Mouse (Mus musculus) embryonic facial prominence, embryonic 12.5 days (tissue): Measurements from ENCODE around the gene Rabgef1. TPM values are rescaled to one million over a fixed set of nuclear protein-coding genes. Genes with fewer than 3 reads are reported as not detected.

Source experiments
- ATAC-seq: fragments of 200-750 bp; cut with Nextera tagmentation; 2 replicates; pipeline ENCODE4 v1.8.0; 2017; ENCODE audit not compliant: insufficient number of reproducible peaks, insufficient read depth, low FRiP score, low TSS enrichment
- H3K27ac ChIP-seq: fragments of 300-500 bp; sonication (generic); 2 replicates; pipeline ENCODE4 v1.5.1; 2016; ENCODE audit warnings: mild to moderate bottlenecking
- H3K27me3 ChIP-seq: fragments of 300-500 bp; sonication (generic); 2 replicates; pipeline ENCODE4 v1.6.1; 2016; ENCODE audit warnings: mild to moderate bottlenecking, moderate library complexity
- H3K36me3 ChIP-seq: fragments of 300-500 bp; sonication (generic); 2 replicates; pipeline ENCODE4 v1.6.1; 2016; ENCODE audit warnings: mild to moderate bottlenecking
- H3K4me1 ChIP-seq: fragments of 300-500 bp; sonication (generic); 2 replicates; pipeline ENCODE4 v1.6.1; 2016
- H3K4me2 ChIP-seq: fragments of 300-500 bp; sonication (generic); replicated peaks from 2 replicates; pipeline ENCODE4 v1.6.1; 2016; ENCODE audit warnings: mild to moderate bottlenecking, moderate library complexity
- H3K4me3 ChIP-seq: fragments of 300-500 bp; sonication (generic); 2 replicates; pipeline ENCODE4 v1.5.1; 2016; ENCODE audit warnings: mild to moderate bottlenecking
- H3K9ac ChIP-seq: fragments of 300-500 bp; sonication (generic); 2 replicates; pipeline ENCODE4 v1.6.1; 2016; ENCODE audit warnings: mild to moderate bottlenecking, moderate library complexity
- H3K9me3 ChIP-seq: fragments of 300-500 bp; sonication (generic); 2 replicates; pipeline ENCODE4 v1.6.1; 2016; ENCODE audit warnings: mild to moderate bottlenecking, moderate library complexity
- WGBS: fragments of 180-500 bp; shearing (Covaris S2); methylation state at CpG from one replicate; pipeline ENCODE4 v1.1.7; 2016; 5-methylcytosine and 5-hydroxymethylcytosine counted together
- polyA plus RNA-seq: library from polyadenylated mRNA; unstranded; fragments of >200 nt; fragmentation: Nextera tagmentation; extraction: Ambion mirVana; gene quantifications from 2 replicates; pipeline ENCODE4 v1.2.1, GENCODE M21; 2016

The Rabgef1 gene
- polyA plus RNA-seq, 1 experiment from 2014 or later, result 30.3 TPM

DNA sequence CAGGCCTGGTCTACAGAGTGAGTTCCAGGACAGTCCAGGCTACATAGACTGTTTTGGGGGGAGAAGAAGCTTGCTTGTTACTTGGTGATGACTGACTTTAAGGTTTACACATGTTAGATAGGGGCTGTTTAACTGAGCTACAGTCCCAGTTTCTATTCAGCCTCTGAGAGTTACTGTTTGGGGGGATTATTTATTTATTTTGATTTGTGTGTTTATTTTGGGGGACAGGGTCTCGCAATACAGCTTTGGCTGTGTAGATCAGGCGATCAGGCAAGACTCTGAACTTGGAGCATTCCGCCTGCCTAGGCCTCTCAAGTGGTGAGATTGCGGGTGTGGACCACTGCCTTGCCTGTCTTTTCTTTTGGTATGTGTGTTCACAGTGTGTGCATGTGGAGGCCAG lies 1.4 kb downstream of the Rabgef1 start:
- Histone ChIP-seq H3K36me3 (no peaks in the 10 kb centered on the region), H3K4me3 (no peak overlapping the region), H3K4me2 (peak overlapping the region; percentile 76), H3K27ac (no peak overlapping the region), H3K9me3 (no peaks in the 10 kb centered on the region), H3K9ac (no peak overlapping the region), H3K27me3 (no peaks in the 10 kb centered on the region), H3K4me1 (peaks cover 25% of the 10 kb centered on the region)
- WGBS, result 89% methylated on average over 4 of the region's 4 CpGs
- ATAC-seq, result no peak

DNA sequence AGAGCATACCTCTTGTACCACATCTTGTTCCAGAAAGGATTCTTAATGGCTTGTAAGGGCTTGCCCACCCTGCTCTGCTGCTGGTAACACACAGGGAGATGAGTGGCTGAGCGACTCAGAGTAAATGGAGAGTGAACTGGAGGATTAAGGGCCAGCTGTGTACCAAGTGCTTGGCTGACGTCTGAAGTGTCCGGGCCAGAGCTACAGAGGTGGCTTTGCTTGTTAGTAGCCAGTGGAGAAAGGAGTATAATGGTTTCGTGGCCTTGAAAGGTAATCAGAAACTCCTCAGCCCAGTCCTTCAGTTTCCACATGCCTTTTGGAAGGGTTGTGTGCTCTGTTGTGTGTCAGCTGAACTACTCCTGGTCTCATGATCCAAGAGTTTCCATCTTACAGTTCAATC lies 6.3 kb downstream of the Rabgef1 start:
- 62% methylated on average over 4 of the region's 4 CpGs for WGBS

DNA sequence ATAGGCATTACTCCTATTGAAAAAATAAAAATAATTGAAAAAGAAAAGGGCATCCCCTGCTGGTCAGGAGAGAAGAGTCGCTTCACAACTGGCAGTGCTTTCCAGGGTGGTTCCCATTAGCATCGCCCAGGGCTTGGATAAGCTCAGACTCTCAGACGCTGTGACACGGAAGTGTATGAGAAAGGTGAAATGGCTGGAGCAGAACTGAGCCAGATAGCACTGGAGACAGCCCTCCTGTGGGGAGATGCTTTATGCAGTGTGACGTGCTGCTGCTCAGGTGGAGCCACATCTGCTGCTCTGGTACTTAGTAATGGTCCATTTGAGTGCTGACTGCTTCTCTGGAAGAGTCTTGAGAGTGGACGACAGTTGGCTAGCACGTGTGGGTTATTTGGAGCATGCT lies 8.8 kb downstream of the Rabgef1 start:
- no peak overlapping the region for H3K27ac ChIP-seq
- no peak overlapping the region for H3K4me2 ChIP-seq
- no peaks in the 10 kb centered on the region for H3K9me3 ChIP-seq
- 65% methylated on average over 7 of the region's 7 CpGs for WGBS
- no peak overlapping the region for H3K4me3 ChIP-seq
- H3K9ac ChIP-seq, result no peak overlapping the region; the same call in 1 of the 2 replicates
- no peak for ATAC-seq
- no peaks in the 10 kb centered on the region for H3K27me3 ChIP-seq
- H3K4me1 ChIP-seq, result 0 out of 2 replicates have a peak, but pooled peaks cover 6% of the 10 kb centered on the region
- H3K36me3 ChIP-seq, result no peaks in the 10 kb centered on the region

More for the DNA sequence above, 6.3 kb downstream of the Rabgef1 start:
- no peak overlapping the region for H3K4me2 ChIP-seq
- H3K9ac ChIP-seq, result no peak overlapping the region
- H3K27me3 ChIP-seq, result no peaks in the 10 kb centered on the region
- H3K27ac ChIP-seq, result no peak overlapping the region
- peaks cover 16% of the 10 kb centered on the region for H3K4me1 ChIP-seq
- H3K36me3 ChIP-seq, result no peaks in the 10 kb centered on the region
- H3K9me3 ChIP-seq, result no peaks in the 10 kb centered on the region
- no peak for ATAC-seq
- H3K4me3 ChIP-seq, result no peak overlapping the region

DNA sequence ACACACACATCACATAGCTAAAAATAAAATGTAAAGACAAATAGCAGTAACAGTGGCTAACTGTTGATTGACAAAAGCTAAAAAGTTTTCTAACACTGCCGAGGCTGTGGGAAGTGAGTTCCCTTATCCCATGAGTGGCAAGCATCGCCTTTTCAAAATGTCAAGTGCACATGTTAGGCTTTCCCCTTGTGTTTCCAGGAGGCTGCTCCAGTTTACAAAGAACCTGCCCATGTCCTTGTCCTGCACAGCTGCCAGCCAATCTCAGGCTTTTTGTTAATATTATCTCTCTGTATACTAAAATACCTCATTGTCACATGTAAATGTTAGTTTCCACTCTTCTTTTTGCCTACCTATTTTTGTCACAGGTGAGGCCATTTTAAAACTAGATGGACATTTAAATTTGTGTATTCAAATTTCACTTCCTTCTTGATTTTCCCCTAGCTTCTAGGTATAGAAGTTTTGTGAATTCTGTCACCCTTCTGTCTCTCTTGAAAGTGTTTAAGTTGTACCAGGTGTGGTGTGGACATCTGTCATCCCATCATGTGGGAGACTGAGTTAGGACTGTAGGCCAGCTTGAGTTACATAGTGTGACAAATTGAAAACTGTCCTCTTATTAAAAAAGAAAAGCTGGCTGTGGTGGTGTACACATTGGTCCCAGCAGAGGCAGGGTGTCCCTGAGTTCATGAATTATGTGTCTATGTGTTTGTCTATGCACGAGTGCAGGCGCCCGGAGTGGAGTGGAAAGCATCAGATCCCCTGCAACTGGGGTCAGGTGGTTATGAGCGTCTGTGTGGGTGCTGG lies 10.3 kb downstream of the Rabgef1 start:
- Histone ChIP-seq H3K36me3 (no peaks in the 10 kb centered on the region), H3K9ac (no peak overlapping the region), H3K27ac (no peak overlapping the region), H3K4me3 (no peak overlapping the region), H3K9me3 (no peaks in the 10 kb centered on the region), H3K4me1 (0 out of 2 replicates have a peak, but pooled peaks cover 6% of the 10 kb centered on the region), H3K4me2 (no peak overlapping the region), H3K27me3 (no peaks in the 10 kb centered on the region)
- 83% methylated on average over 6 of the region's 6 CpGs for WGBS
- no peak for ATAC-seq

DNA sequence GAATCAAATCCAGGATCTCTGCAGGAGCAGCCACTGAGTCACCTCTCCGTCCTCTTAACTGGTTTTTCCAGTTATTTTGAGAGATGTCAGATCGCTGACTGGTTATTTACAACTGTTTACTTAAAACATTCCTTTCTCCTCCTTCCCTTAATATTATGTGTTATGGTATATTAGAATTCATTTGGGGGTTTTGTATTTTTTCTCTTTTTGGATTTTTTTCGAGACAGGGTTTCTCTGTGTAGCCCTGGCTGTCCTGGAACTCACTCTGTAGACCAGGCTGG lies 10.9 kb downstream of the Rabgef1 start:
- 83% methylated on average over 3 of the region's 3 CpGs for WGBS
- no peak for ATAC-seq
- H3K9me3 ChIP-seq, result no peaks in the 10 kb centered on the region

DNA sequence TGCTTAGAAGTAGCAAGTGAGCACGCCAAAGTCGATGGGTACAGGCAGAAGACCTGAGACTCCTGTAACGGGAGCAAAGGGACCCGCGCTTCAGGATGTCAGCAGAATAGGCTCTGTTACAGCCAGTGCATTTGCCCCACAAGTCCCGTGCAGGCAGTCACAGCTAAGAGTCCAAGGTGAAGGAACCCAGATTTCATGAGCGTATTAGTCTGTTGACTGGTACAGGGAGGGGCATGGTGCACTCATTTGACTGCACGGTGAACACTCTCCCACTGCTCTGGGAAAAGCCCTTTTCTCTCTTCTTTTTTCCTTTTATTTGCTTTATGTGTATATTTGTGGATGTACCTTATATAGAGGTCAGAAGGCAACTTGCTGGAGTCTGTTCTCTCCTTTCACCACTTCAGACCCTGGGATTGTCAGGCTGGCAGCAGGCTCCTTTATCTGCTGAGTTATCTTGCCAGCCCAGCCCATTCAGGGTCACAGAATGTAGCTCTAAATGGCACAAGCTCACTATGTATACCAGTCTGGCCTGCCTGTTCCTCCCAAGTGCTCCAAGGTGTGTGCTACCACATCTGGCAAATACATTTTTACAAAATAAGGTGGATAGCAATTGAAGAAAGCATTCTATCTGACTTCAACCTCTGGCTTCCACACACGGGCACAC lies 12.7 kb downstream of the Rabgef1 start:
- Histone ChIP-seq H3K27ac (no peak overlapping the region), H3K9me3 (no peaks in the 10 kb centered on the region), H3K36me3 (peaks cover 4% of the 10 kb centered on the region; the same call in 1 of the 2 replicates), H3K4me1 (no peaks in the 10 kb centered on the region), H3K9ac (no peak overlapping the region), H3K4me3 (no peak overlapping the region), H3K27me3 (no peaks in the 10 kb centered on the region), H3K4me2 (no peak overlapping the region)
- ATAC-seq, result no peak
- WGBS, result 87% methylated on average over 9 of the region's 9 CpGs

More for the DNA sequence above, 10.9 kb downstream of the Rabgef1 start:
- Histone ChIP-seq H3K4me1 (0 out of 2 replicates have a peak, but pooled peaks cover 6% of the 10 kb centered on the region), H3K27me3 (no peaks in the 10 kb centered on the region), H3K36me3 (peaks cover 1% of the 10 kb centered on the region; the same call in 1 of the 2 replicates), H3K9ac (no peak overlapping the region), H3K4me2 (no peak overlapping the region), H3K4me3 (no peak overlapping the region), H3K27ac (no peak overlapping the region)

DNA sequence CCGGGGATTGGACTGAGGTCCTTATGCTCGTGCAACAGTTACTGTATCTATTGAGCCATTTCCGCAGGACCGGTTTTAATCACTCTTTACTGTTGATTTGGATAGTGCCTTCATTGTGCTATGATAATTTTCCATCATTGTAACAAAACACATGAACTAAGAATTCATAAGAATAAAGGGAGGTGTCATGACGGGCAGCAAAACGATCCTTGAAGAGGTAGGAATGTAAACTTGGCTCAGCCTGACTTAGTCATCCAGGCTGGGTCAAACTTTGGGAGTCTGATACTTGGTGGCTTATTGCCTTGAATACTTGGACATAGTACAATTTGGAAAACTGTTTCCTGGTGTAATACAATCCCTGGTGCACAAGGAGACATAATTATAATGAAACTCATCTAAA lies 13.7 kb downstream of the Rabgef1 start:
- no peak for ATAC-seq
- Histone ChIP-seq H3K4me3 (no peak overlapping the region), H3K4me2 (no peak overlapping the region), H3K9ac (no peak overlapping the region), H3K4me1 (no peaks in the 10 kb centered on the region), H3K27ac (no peak overlapping the region), H3K9me3 (no peaks in the 10 kb centered on the region), H3K27me3 (no peaks in the 10 kb centered on the region), H3K36me3 (peaks cover 13% of the 10 kb centered on the region)
- WGBS, result 91% methylated on average over 6 of the region's 6 CpGs

DNA sequence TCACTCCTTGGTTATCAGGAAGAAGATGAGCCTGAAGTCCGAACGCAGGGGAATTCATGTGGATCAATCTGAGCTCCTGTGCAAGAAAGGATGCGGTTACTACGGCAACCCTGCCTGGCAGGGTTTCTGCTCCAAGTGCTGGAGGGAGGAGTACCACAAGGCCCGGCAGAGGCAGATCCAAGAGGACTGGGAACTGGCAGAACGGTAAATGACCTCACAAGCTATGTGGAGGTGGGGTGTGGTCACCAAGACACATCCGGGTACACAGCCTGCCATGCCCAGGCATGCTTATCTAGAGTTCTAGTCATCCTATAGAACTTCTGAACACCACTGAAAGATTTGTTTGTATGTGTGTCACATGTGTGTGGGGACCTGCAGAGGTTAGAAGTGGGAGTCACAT lies 15.8 kb downstream of the Rabgef1 start:
- Histone ChIP-seq H3K27ac (no peak overlapping the region), H3K4me3 (no peak overlapping the region), H3K27me3 (no peaks in the 10 kb centered on the region), H3K9me3 (no peaks in the 10 kb centered on the region), H3K4me2 (no peak overlapping the region), H3K9ac (no peak overlapping the region), H3K4me1 (peaks cover 1% of the 10 kb centered on the region; the same call in 1 of the 2 replicates), H3K36me3 (peaks cover 27% of the 10 kb centered on the region)
- ATAC-seq, result no peak
- 70% methylated on average over 7 of the region's 7 CpGs for WGBS

DNA sequence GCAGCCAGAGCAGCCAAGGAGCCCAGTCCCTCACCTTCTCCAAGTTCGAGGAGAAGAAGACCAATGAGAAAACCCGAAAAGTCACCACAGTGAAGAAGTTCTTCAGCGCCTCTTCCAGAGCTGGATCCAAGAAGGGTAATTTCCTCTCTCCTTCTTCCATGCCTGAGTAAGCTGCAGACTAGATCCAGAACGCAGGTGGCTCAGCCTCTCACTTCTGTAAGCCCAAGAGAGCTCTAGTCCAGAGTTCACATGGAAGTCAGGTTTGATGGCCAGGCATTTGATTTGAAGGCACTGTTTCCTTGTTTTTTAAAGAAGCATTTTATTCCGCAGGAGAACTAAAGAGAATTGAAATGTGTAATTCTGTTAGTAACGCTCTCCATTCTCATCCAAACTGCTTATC lies 19.3 kb downstream of the Rabgef1 start:
- no peak for ATAC-seq
- H3K36me3 ChIP-seq, result peaks cover 48% of the 10 kb centered on the region
- peaks cover 4% of the 10 kb centered on the region; the same call in 1 of the 2 replicates for H3K4me1 ChIP-seq

DNA sequence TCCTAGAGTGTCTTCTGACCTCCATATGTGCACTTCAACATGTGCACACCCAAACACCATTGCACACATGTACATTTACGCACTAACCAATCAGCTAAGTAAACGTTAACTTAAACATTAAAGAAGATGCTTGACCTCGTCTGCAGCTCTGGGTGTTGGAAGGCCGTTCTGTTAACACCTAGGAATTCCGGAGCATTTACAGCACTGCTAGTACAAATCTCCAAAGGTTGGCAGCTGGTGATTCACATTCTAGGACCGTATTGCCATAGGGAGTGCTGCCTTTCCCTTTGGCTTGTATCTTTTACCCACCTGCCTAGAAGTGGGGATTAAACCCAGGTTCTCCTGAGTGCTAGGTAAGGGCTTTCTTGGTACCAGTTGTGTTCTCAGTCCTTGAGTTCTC lies 20.3 kb downstream of the Rabgef1 start:
- Histone ChIP-seq H3K9ac (no peak overlapping the region), H3K27me3 (no peaks in the 10 kb centered on the region), H3K36me3 (peaks cover 48% of the 10 kb centered on the region), H3K9me3 (no peaks in the 10 kb centered on the region), H3K4me1 (peaks cover 4% of the 10 kb centered on the region; the same call in 1 of the 2 replicates), H3K4me3 (no peak overlapping the region), H3K27ac (no peak overlapping the region), H3K4me2 (no peak overlapping the region)
- ATAC-seq, result no peak
- WGBS, result 87% methylated on average over 6 of the region's 6 CpGs

More for the DNA sequence above, 19.3 kb downstream of the Rabgef1 start:
- H3K9ac ChIP-seq, result no peak overlapping the region
- no peak overlapping the region for H3K4me2 ChIP-seq
- H3K27me3 ChIP-seq, result no peaks in the 10 kb centered on the region
- WGBS, result 86% methylated on average over 6 of the region's 6 CpGs
- no peaks in the 10 kb centered on the region for H3K9me3 ChIP-seq
- no peak overlapping the region for H3K4me3 ChIP-seq
- no peak overlapping the region for H3K27ac ChIP-seq

DNA sequence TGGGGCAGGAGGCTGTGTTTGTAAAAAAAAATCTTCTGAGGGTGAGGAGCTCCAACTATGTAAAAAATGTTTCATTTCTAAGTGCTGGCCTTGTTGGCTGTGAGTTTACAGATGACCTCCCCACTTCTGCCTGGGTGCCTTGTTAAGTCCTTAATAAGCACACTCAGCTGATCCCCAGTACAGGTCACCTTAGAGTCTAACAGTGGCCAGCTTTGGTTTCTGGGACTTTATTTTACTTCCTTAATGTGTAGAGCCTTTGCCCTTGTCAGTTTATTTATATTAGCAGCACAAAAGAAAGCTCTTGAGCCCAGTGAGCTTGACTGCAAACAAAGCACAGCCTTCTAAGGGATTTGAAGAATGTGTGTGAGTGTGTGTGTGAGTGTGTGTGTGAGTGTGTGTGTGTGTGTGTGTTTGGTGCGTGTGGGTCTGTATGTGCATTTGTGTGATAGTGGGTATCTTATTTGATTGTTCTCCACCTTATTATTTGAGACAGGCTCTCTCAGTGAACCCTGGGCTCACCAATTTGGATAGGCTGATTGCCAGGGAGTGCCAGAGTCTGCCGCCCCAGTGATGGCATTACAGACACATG lies 20.9 kb downstream of the Rabgef1 start:
- H3K36me3 ChIP-seq, result peaks cover 50% of the 10 kb centered on the region
- no peaks in the 10 kb centered on the region for H3K9me3 ChIP-seq
- H3K27ac ChIP-seq, result no peak overlapping the region
- no peak overlapping the region for H3K9ac ChIP-seq
- no peaks in the 10 kb centered on the region for H3K27me3 ChIP-seq
- WGBS, result 70% methylated on average over 2 of the region's 2 CpGs
- ATAC-seq, result no peak
- no peak overlapping the region for H3K4me2 ChIP-seq
- H3K4me1 ChIP-seq, result peaks cover 4% of the 10 kb centered on the region; the same call in 1 of the 2 replicates
- H3K4me3 ChIP-seq, result no peak overlapping the region

DNA sequence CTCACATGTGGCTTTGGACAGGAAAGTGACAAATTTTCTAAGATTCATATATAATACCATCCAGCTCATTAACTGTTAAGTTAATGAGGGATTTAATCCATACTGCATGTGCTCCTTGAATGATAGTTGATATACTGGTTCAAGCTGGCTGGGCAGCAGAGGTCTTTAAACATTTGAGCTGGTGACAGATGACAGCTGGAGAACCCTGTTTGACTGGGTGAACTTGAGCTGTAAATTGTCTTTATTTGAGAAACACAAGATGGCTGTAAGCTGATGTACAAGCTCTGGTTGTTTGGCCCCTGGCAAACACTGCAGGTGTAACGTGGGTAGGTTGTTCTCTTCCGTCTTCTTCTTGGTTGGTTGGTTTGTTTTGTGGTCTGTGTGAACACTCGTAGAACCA lies 22.2 kb downstream of the Rabgef1 start:
- ATAC-seq, result no peak
- H3K9me3 ChIP-seq, result no peaks in the 10 kb centered on the region
- no peaks in the 10 kb centered on the region for H3K27me3 ChIP-seq
- 84% methylated on average over 3 of the region's 3 CpGs for WGBS
- H3K9ac ChIP-seq, result no peak overlapping the region
- no peak overlapping the region for H3K4me2 ChIP-seq
- H3K4me3 ChIP-seq, result no peak overlapping the region
- peaks cover 4% of the 10 kb centered on the region; the same call in 1 of the 2 replicates for H3K4me1 ChIP-seq
- peaks cover 59% of the 10 kb centered on the region for H3K36me3 ChIP-seq
- no peak overlapping the region for H3K27ac ChIP-seq
